In genomic region chr10:88883721-88884120, GRCm38 (mm10) we compare ENCODE assay signal across 30 mouse cellular contexts. TPM values are rescaled to one million over a fixed set of nuclear protein-coding genes. Genes with fewer than 3 reads are reported as not detected.
"Had no signal": no experiment of that assay in that cellular context is flagged by ENCODE, and none has a peak within 500 bp of the region (broad histone marks: within the 10 kb centered on the region; RNA-seq: fewer than 3 reads in every experiment).

No protein-coding gene starts in this region.

- DNase-seq: heart, adult 18-20 months; heart, adult 2 months; heart, postnatal 10 days; heart, postnatal 14 days; heart, postnatal 36 days; heart, postnatal 4 days; kidney, adult 11 months; kidney, postnatal 4 days; layer of hippocampus, adult 9-11 months; layer of hippocampus, postnatal 36 days had no signal

- H3K4me3 ChIP-seq: heart, adult 2 months; heart, embryonic 10.5 days; heart, embryonic 12.5 days; heart, embryonic 13.5 days; heart, embryonic 15.5 days; hindbrain, embryonic 10.5 days; hindbrain, embryonic 12.5 days; hindbrain, embryonic 13.5 days; hindbrain, embryonic 15.5 days; intestine, embryonic 15.5 days; kidney, embryonic 15.5 days; layer of hippocampus, adult 2 months; left cerebral cortex, adult 2 months had no signal

- H3K4me1 ChIP-seq: intestine, embryonic 15.5 days had no signal

- H3K36me3 ChIP-seq: heart, embryonic 10.5 days; heart, embryonic 12.5 days; heart, embryonic 13.5 days; heart, embryonic 15.5 days; hindbrain, embryonic 10.5 days; hindbrain, embryonic 12.5 days; hindbrain, embryonic 13.5 days; hindbrain, embryonic 15.5 days; intestine, embryonic 15.5 days; kidney, embryonic 15.5 days had no signal

- H3K27ac ChIP-seq: heart, adult 2 months; heart, embryonic 10.5 days; heart, embryonic 13.5 days; heart, embryonic 15.5 days; hindbrain, embryonic 10.5 days; hindbrain, embryonic 12.5 days; hindbrain, embryonic 13.5 days; hindbrain, embryonic 14.5 days; hindbrain, embryonic 15.5 days; hindbrain, postnatal 0 days; intestine, embryonic 15.5 days; kidney, embryonic 15.5 days; kidney, postnatal 0 days; layer of hippocampus, adult 2 months; left cerebral cortex, adult 2 months had no signal

RNA-seq across cellular contexts. Expression of gene Slc5a8, which starts 2.1 kb away (rescaled TPM):
- polyA plus RNA-seq: heart, embryonic 11.5 days; heart, embryonic 13.5 days; heart, embryonic 14.5 days; heart, postnatal 0 days; hindbrain, embryonic 10.5 days; hindbrain, embryonic 11.5 days; inflammation-experienced regulatory T-cells, adult 6 months had no signal
